Mouse (Mus musculus) lung, adult 2 months (tissue): ENCODE data around the gene Csrnp1.

Source experiments
- CTCF ChIP-seq: fragments of 200-500 bp; IDR thresholded peaks from 2 replicates; pipeline ENCODE4 v1.5.1; 2011; ENCODE audit warnings: mild to moderate bottlenecking, low read length, control low read depth; ENCODE audit not compliant: insufficient read depth
- POLR2A ChIP-seq: fragments of 200-500 bp; IDR thresholded peaks from 2 replicates; pipeline ENCODE4 v1.6.1; 2011; ENCODE audit warnings: low read depth, mild to moderate bottlenecking, control low read depth, low read length, borderline replicate concordance; ENCODE audit errors: extremely low read depth

DNA sequence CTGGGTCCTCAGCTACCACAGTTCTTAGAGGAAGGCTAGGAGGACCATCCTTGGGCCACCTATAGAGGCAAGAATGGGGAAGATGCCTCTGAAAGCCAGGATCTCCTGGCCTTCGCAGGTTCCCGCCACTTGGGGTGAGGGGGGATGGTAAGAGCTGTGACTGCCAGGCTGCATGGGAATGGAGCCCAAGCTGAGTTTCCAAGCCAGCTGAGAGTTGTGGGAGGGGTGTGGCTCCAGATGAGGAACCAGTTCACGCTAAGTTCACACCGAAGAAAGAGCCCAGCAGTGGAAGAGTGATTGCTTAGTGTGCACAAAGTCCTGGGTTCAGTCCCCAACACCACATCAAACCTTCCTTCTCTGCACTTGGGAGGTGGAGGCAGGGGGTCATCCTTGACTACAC is 22.2 kb downstream of the Csrnp1 start:
- TF ChIP-seq CTCF (no peak), POLR2A (no peak)
